In the genomic region with DNA sequence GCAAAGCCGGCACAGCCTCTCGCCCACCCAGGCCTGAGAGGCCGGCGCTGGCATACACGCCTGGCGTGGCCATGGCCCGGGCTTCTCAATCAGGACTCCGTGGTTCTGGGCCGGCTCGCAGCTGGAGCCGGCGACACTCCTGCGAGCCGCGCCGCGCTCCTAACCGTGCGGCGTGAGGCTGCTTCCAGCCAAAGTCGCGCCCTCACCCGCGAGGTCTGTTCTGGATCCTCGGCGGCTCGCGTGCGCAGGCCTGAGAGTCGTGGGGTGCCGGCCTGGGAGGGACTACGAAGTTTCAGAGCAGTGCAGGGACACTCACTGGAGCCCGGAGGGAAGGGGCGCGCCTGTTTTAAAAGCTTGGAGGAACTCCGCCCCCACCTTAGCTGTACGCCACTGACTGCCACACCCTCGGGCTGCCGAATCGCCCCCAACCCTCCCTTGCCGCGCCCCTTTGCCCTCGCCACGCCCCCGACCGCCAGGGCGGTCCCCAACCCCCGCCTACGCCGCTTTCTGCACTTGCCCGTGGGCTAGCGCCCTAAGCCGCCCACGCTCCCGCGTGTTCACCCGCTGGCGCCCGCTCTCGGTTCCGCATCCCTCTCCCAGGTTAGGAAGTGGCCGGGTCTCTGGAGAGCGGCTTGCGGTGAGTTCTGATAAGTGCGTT, we compare ENCODE assay signal across 8 mouse cellular contexts. TPM values are rescaled to one million over a fixed set of nuclear protein-coding genes. Genes with fewer than 3 reads are reported as not detected.
DNase-seq lines count a peak whose midpoint lies in the region; ATAC-seq and TF ChIP-seq lines count a peak whose summit lies in the region.

A gene (minus strand): TSS at position 367 of the 658 bp plus-strand sequence.

- H3K36me3 ChIP-seq in embryonic facial prominence, embryonic 11.5 days (replicated peaks; ENCODE audit: control insufficient read depth, insufficient read depth, low read depth, low read length), result no peaks in the 10 kb centered on the region
- H3K36me3 ChIP-seq in heart, embryonic 13.5 days, result no peaks in the 10 kb centered on the region
- H3K36me3 ChIP-seq in kidney, embryonic 16.5 days (ENCODE audit: insufficient read depth, low read length), result no peaks in the 10 kb centered on the region
- no peaks in the 10 kb centered on the region for H3K36me3 ChIP-seq in lung, postnatal 0 days (ENCODE audit: insufficient read depth, low read length)

- peak; percentile 72 for ATAC-seq in embryonic facial prominence, embryonic 11.5 days (replicated peaks; ENCODE audit: insufficient number of reproducible peaks, low FRiP score, low TSS enrichment, low read depth)
- peak; percentile 28; the same call in 1 of the 2 replicates for ATAC-seq in heart, embryonic 13.5 days (ENCODE audit: extremely low read depth, insufficient number of reproducible peaks, low FRiP score, low TSS enrichment)
- peak; percentile 82 for ATAC-seq in kidney, embryonic 16.5 days (ENCODE audit: low FRiP score, low TSS enrichment)
- peak; percentile 74 for ATAC-seq in lung, postnatal 0 days

- TF ChIP-seq EP300 in lung, postnatal 0 days (IDR thresholded peaks at IDR 0.05), result no peak

- H3K4me2 ChIP-seq in embryonic facial prominence, embryonic 11.5 days (ENCODE audit: low read depth, low read length), result peak within 1 kb of the TSS; percentile 100
- peak within 1 kb of the TSS; percentile 100 for H3K4me2 ChIP-seq in heart, embryonic 13.5 days
- peak within 1 kb of the TSS; percentile 100 for H3K4me2 ChIP-seq in kidney, embryonic 16.5 days (replicated peaks; ENCODE audit: low read depth, low read length)
- H3K4me2 ChIP-seq in lung, postnatal 0 days (replicated peaks; ENCODE audit: low read depth, low read length), result peak within 1 kb of the TSS; percentile 98

- no peaks in the 10 kb centered on the region for H3K9me3 ChIP-seq in embryonic facial prominence, embryonic 11.5 days (replicated peaks; ENCODE audit: control insufficient read depth, low read length)
- no peaks in the 10 kb centered on the region for H3K9me3 ChIP-seq in heart, embryonic 13.5 days
- no peaks in the 10 kb centered on the region for H3K9me3 ChIP-seq in kidney, embryonic 16.5 days (ENCODE audit: low read length)
- H3K9me3 ChIP-seq in lung, postnatal 0 days (ENCODE audit: low read length), result no peaks in the 10 kb centered on the region

- H3K4me3 ChIP-seq in embryonic facial prominence, embryonic 11.5 days (ENCODE audit: low read depth, low read length), result peak within 1 kb of the TSS; percentile 48
- peak within 1 kb of the TSS; percentile 67 for H3K4me3 ChIP-seq in heart, embryonic 13.5 days
- H3K4me3 ChIP-seq in kidney, embryonic 16.5 days (ENCODE audit: low read length), result peak within 1 kb of the TSS; percentile 59
- H3K4me3 ChIP-seq in lung, postnatal 0 days (ENCODE audit: low read depth, low read length), result peak within 1 kb of the TSS; percentile 46

- WGBS in embryonic facial prominence, embryonic 11.5 days, result 0% methylated on average over 51 of the region's 65 CpGs
- under 1% methylated on average over 63 of the region's 65 CpGs for WGBS in heart, embryonic 13.5 days
- under 1% methylated on average over 65 of the region's 65 CpGs for WGBS in kidney, embryonic 16.5 days
- WGBS in lung, postnatal 0 days, result under 1% methylated on average over 64 of the region's 65 CpGs

- peak within 1 kb of the TSS; percentile 54 for H3K9ac ChIP-seq in embryonic facial prominence, embryonic 11.5 days (replicated peaks; ENCODE audit: low read length)
- H3K9ac ChIP-seq in heart, embryonic 13.5 days, result peak within 1 kb of the TSS; percentile 75
- H3K9ac ChIP-seq in kidney, embryonic 16.5 days (replicated peaks; ENCODE audit: low read length), result peak within 1 kb of the TSS; percentile 70
- peak within 1 kb of the TSS; percentile 34; the same call in 1 of the 2 replicates for H3K9ac ChIP-seq in lung, postnatal 0 days (replicated peaks; ENCODE audit: low read depth)

- no peak within 1 kb of the TSS for H3K27ac ChIP-seq in embryonic facial prominence, embryonic 11.5 days (replicated peaks; ENCODE audit: low read depth, low read length)
- H3K27ac ChIP-seq in heart, embryonic 13.5 days (replicated peaks), result no peak within 1 kb of the TSS
- no peak within 1 kb of the TSS for H3K27ac ChIP-seq in kidney, embryonic 16.5 days (ENCODE audit: low read length)
- no peak within 1 kb of the TSS for H3K27ac ChIP-seq in lung, postnatal 0 days (ENCODE audit: low read length)

- H3K27me3 ChIP-seq in embryonic facial prominence, embryonic 11.5 days (ENCODE audit: control insufficient read depth, insufficient read depth, low read length), result peaks cover 22% of the 10 kb centered on the region
- H3K27me3 ChIP-seq in heart, embryonic 13.5 days (replicated peaks), result peaks cover 74% of the 10 kb centered on the region
- H3K27me3 ChIP-seq in kidney, embryonic 16.5 days (ENCODE audit: insufficient read depth, low read length), result peaks cover 24% of the 10 kb centered on the region
- H3K27me3 ChIP-seq in lung, postnatal 0 days (replicated peaks; ENCODE audit: insufficient read depth, low read length), result peaks cover 12% of the 10 kb centered on the region; the same call in 1 of the 2 replicates

- DNase-seq in 3T3-L1 (ENCODE audit: low read depth, low spot score), result peak; percentile 33
- DNase-seq in Muller cell, postnatal 12 days (ENCODE audit: inconsistent ontology term), result peak; percentile 83
- peak; percentile 68 for DNase-seq in embryonic facial prominence, embryonic 11.5 days (ENCODE audit: low spot score)
- peak; percentile 63 for DNase-seq in lung, postnatal 0 days (ENCODE audit: low spot score)
- DNase-seq in ovary, postnatal 14 days (ENCODE audit: low spot score), result peak; percentile 41
- peak; percentile 86 for DNase-seq in thymus, postnatal 4 days

- no peak for TF ChIP-seq CTCF in lung, postnatal 0 days (IDR thresholded peaks at IDR 0.05)

- H3K4me1 ChIP-seq in embryonic facial prominence, embryonic 11.5 days (ENCODE audit: control insufficient read depth, insufficient read depth, low read length), result peaks cover 4% of the 10 kb centered on the region
- H3K4me1 ChIP-seq in heart, embryonic 13.5 days, result peaks cover 16% of the 10 kb centered on the region
- peaks cover 10% of the 10 kb centered on the region; the same call in 1 of the 2 replicates for H3K4me1 ChIP-seq in kidney, embryonic 16.5 days (ENCODE audit: insufficient read depth, low read length)
- H3K4me1 ChIP-seq in lung, postnatal 0 days (ENCODE audit: insufficient read depth, low read depth, low read length), result peaks cover 6% of the 10 kb centered on the region

RNA-seq across cellular contexts. Expression of the gene that starts here (rescaled TPM):
- 0.70 TPM in 2 replicates for polyA plus RNA-seq in embryonic facial prominence, embryonic 11.5 days (2014; fragmentation: Nextera tagmentation; extraction: Ambion mirVana)
- polyA plus RNA-seq in heart, embryonic 13.5 days (2015; fragmentation: Nextera tagmentation; extraction: Ambion mirVana), result 0.12 and 0.19 TPM in 2 replicates
- polyA plus RNA-seq in kidney, embryonic 16.5 days (2015; fragmentation: Nextera tagmentation; extraction: Ambion mirVana), result 2.4 and 2.9 TPM in 2 replicates
- 0.21 and 0.37 TPM in 2 replicates for polyA plus RNA-seq in lung, postnatal 0 days (2015; fragmentation: Nextera tagmentation; extraction: Ambion mirVana)

Comparison
In these comparisons a context has a peak if more than half of its experiments do, and no peak if none do; other contexts are left out.
1. Peak in DNase-seq, ATAC-seq, H3K4me3 ChIP-seq, H3K9ac ChIP-seq and H3K4me2 ChIP-seq in embryonic facial prominence, embryonic 11.5 days; RNA of the gene not detected or under 1 TPM.
2. Peak in ATAC-seq, H3K4me3 ChIP-seq, H3K9ac ChIP-seq and H3K4me2 ChIP-seq in heart, embryonic 13.5 days; RNA of the gene not detected or under 1 TPM.
3. Peak in DNase-seq, ATAC-seq, H3K4me3 ChIP-seq, H3K9ac ChIP-seq and H3K4me2 ChIP-seq in lung, postnatal 0 days; RNA of the gene not detected or under 1 TPM.
4. DNase-seq: peak in every context shown above with its lines; median percentile 86 in thymus, postnatal 4 days; 83 in Muller cell, postnatal 12 days; 68 in embryonic facial prominence, embryonic 11.5 days; 63 in lung, postnatal 0 days; 41 in ovary, postnatal 14 days; 33 in 3T3-L1.
5. ATAC-seq: peak in every context shown above with its lines; median percentile 82 in kidney, embryonic 16.5 days; 74 in lung, postnatal 0 days; 72 in embryonic facial prominence, embryonic 11.5 days; 28 in heart, embryonic 13.5 days.